Mouse (Mus musculus) neural tube, embryonic 12.5 days (tissue): Measurements from ENCODE around the gene Olfr984. TPM values are rescaled to one million over a fixed set of nuclear protein-coding genes. Genes with fewer than 3 reads are reported as not detected.

Experiments used
- ATAC-seq: fragments of 200-750 bp; cut with Nextera tagmentation; 2 replicates; pipeline ENCODE4 v1.8.0; 2017; ENCODE audit warnings: low read depth, mild to moderate bottlenecking, moderate TSS enrichment, moderate library complexity; ENCODE audit not compliant: low FRiP score
- H3K27ac ChIP-seq: fragments of 300-500 bp; sonication (generic); 2 replicates; pipeline ENCODE4 v1.5.1; 2016
- H3K27me3 ChIP-seq: fragments of 300-500 bp; sonication (generic); replicated peaks from 2 replicates; pipeline ENCODE4 v1.6.1; 2016; ENCODE audit warnings: mild to moderate bottlenecking
- H3K36me3 ChIP-seq: fragments of 300-500 bp; sonication (generic); 2 replicates; pipeline ENCODE4 v1.6.1; 2016; ENCODE audit warnings: mild to moderate bottlenecking
- H3K4me1 ChIP-seq: fragments of 300-500 bp; sonication (generic); 2 replicates; pipeline ENCODE4 v1.6.1; 2016
- H3K4me2 ChIP-seq: fragments of 300-500 bp; sonication (generic); replicated peaks from 2 replicates; pipeline ENCODE4 v1.6.1; 2016; ENCODE audit warnings: mild to moderate bottlenecking
- H3K4me3 ChIP-seq: fragments of 300-500 bp; sonication (generic); 2 replicates; pipeline ENCODE4 v1.5.1; 2016
- H3K9ac ChIP-seq: fragments of 300-500 bp; sonication (generic); 2 replicates; pipeline ENCODE4 v1.6.1; 2016; ENCODE audit warnings: mild to moderate bottlenecking
- H3K9me3 ChIP-seq: fragments of 300-500 bp; sonication (generic); 2 replicates; pipeline ENCODE4 v1.6.1; 2016; ENCODE audit warnings: mild to moderate bottlenecking
- WGBS: fragments of 180-500 bp; shearing (Covaris S2); methylation state at CpG from one replicate; pipeline ENCODE4 v1.1.7; 2016; 5-methylcytosine and 5-hydroxymethylcytosine counted together
- polyA plus RNA-seq: library from polyadenylated mRNA; unstranded; fragments of >200 nt; fragmentation: Nextera tagmentation; extraction: Ambion mirVana; gene quantifications from 2 replicates; pipeline ENCODE4 v1.2.1, GENCODE M21; 2016

Olfr984 gene
- polyA plus RNA-seq, 1 experiment from 2014 or later = not detected

GRCm38 (mm10) chr9:40050138-40050537 lies 63.9 kb downstream of the Olfr984 start:
- Histone ChIP-seq H3K4me2 (no peak overlapping the region), H3K27me3 (no peaks in the 10 kb centered on the region), H3K27ac (no peak overlapping the region), H3K4me3 (no peak overlapping the region), H3K4me1 (no peaks in the 10 kb centered on the region), H3K9ac (no peak overlapping the region), H3K9me3 (no peaks in the 10 kb centered on the region), H3K36me3 (no peaks in the 10 kb centered on the region)
- WGBS = 91% methylated on average over 19 of the region's 19 CpGs
- no peak for ATAC-seq

Other genes with a start within 250 kb of the Olfr984 start
- gene Olfr972, start 247.8 kb downstream of the Olfr984 start, polyA plus RNA-seq = not detected in 2 replicates
- gene Olfr229, start 206.9 kb downstream of the Olfr984 start, polyA plus RNA-seq = not detected in 2 replicates
- not detected in 2 replicates for gene Olfr974, start 176.7 kb downstream of the Olfr984 start, polyA plus RNA-seq
- gene Olfr975, start 162.2 kb downstream of the Olfr984 start, polyA plus RNA-seq = 0.11 TPM in 1 of 2 replicates, not detected in the other
- not detected in 2 replicates for gene Olfr976, start 153.1 kb downstream of the Olfr984 start, polyA plus RNA-seq
- gene Olfr978, start 122.1 kb downstream of the Olfr984 start, polyA plus RNA-seq = not detected in 2 replicates
- not detected in 2 replicates for gene Olfr979, start 110.7 kb downstream of the Olfr984 start, polyA plus RNA-seq
- gene Olfr980, start 104.6 kb downstream of the Olfr984 start, polyA plus RNA-seq = not detected in 2 replicates
- not detected in 2 replicates for gene Olfr981, start 92.7 kb downstream of the Olfr984 start, polyA plus RNA-seq
- gene Olfr982, start 40.4 kb downstream of the Olfr984 start, polyA plus RNA-seq = not detected in 2 replicates
- gene Olfr983, start 20.6 kb downstream of the Olfr984 start, polyA plus RNA-seq = not detected in 2 replicates
- not detected in 2 replicates for gene Olfr985, start 16.0 kb upstream of the Olfr984 start, polyA plus RNA-seq
- not detected in 2 replicates for gene Tmem225, start 33.9 kb upstream of the Olfr984 start, polyA plus RNA-seq
- gene Olfr986, start 66.7 kb upstream of the Olfr984 start, polyA plus RNA-seq = not detected in 2 replicates
- gene Zfp202, start 78.1 kb upstream of the Olfr984 start, polyA plus RNA-seq = 8.1 and 8.9 TPM in 2 replicates
- 53.8 and 61.0 TPM in 2 replicates for gene Scn3b, start 155.0 kb upstream of the Olfr984 start, polyA plus RNA-seq